Mouse (Mus musculus): Measurements from ENCODE around the gene Fggy. TPM values are rescaled to one million over a fixed set of nuclear protein-coding genes. Genes with fewer than 3 reads are reported as not detected.
A peak's percentile ranks its signal among the peaks of the same experiment; 100 is the strongest.

Fggy gene
- polyA plus RNA-seq, 1 experiment: 189 TPM

- DNase-seq: no peak
- WGBS: 80% methylated on average over 3 of the region's 3 CpGs
- no peaks in the 10 kb centered on the region for H3K4me1 ChIP-seq (ENCODE audit: control insufficient read depth, insufficient read depth, low read length)
- TF ChIP-seq POLR2A (IDR thresholded peaks at IDR 0.05; ENCODE audit: low read depth, low read length) (no peak), CTCF (conservative IDR thresholded peaks at IDR 0.05; ENCODE audit: insufficient read depth, insufficient read length, low read depth, low read length) (no peak)
- no peaks in the 10 kb centered on the region for H3K36me3 ChIP-seq (ENCODE audit: control insufficient read depth, insufficient read depth, low read length)
- H3K27ac ChIP-seq (ENCODE audit: insufficient read depth, low read depth, low read length): no peak overlapping the region
- no peaks in the 10 kb centered on the region for H3K27me3 ChIP-seq (replicated peaks; ENCODE audit: control insufficient read depth, insufficient read depth, low read length)
- H3K4me3 ChIP-seq (ENCODE audit: insufficient read depth, low read depth, low read length): no peak overlapping the region
Measured at GRCm38 (mm10) chr4:95571621-95572020, 14.3 kb downstream of the Fggy start.

GRCm38 (mm10) chr4:95573704-95574103 lies 16.4 kb downstream of the Fggy start:
- H3K4me3 ChIP-seq (ENCODE audit: insufficient read depth, low read depth, low read length): no peak overlapping the region
- H3K27ac ChIP-seq (ENCODE audit: insufficient read depth, low read depth, low read length): no peak overlapping the region

DNA sequence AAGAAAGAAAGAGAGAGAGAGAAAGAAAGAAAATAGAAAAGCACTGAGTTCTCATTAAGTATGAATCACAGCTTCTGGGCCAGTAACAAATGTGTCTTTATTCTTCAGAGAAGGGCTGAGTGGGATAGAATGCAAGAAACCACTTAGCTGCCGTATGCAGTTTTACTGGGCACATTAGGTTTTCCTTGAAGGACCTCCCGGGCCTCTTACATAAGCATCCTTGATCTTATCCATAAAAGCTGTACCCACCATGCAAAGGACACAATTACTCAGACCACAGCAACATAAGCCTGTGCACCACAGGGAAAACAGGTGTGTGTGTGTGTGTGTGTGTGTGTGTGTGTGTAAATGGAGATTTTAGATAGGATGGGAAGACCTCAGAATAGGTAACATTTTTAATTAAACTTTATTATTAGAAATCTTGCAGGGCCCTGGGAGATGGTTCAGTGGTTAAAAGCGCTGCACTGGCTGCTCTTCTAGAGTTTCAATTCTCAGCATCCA lies 18.2 kb downstream of the Fggy start:
- Histone ChIP-seq H3K27ac (ENCODE audit: insufficient read depth, low read depth, low read length) (no peak overlapping the region), H3K27me3 (replicated peaks; ENCODE audit: control insufficient read depth, insufficient read depth, low read length) (no peaks in the 10 kb centered on the region), H3K4me3 (ENCODE audit: insufficient read depth, low read depth, low read length) (no peak overlapping the region), H3K4me1 (ENCODE audit: control insufficient read depth, insufficient read depth, low read length) (no peaks in the 10 kb centered on the region; the same call in 1 of the 2 replicates), H3K36me3 (ENCODE audit: control insufficient read depth, insufficient read depth, low read length) (no peaks in the 10 kb centered on the region)
- no peak for DNase-seq
- WGBS: 79% methylated on average over 3 of the region's 3 CpGs
- TF ChIP-seq POLR2A (IDR thresholded peaks at IDR 0.05; ENCODE audit: low read depth, low read length): no peak
- no peak for TF ChIP-seq CTCF (conservative IDR thresholded peaks at IDR 0.05; ENCODE audit: insufficient read depth, insufficient read length, low read depth, low read length)

More at GRCm38 (mm10) chr4:95573704-95574103, 16.4 kb downstream of the Fggy start:
- Histone ChIP-seq H3K27me3 (replicated peaks; ENCODE audit: control insufficient read depth, insufficient read depth, low read length) (no peaks in the 10 kb centered on the region), H3K4me1 (ENCODE audit: control insufficient read depth, insufficient read depth, low read length) (no peaks in the 10 kb centered on the region; the same call in 1 of the 2 replicates), H3K36me3 (ENCODE audit: control insufficient read depth, insufficient read depth, low read length) (no peaks in the 10 kb centered on the region)
- no peak for DNase-seq
- TF ChIP-seq CTCF (conservative IDR thresholded peaks at IDR 0.05; ENCODE audit: insufficient read depth, insufficient read length, low read depth, low read length) (no peak), POLR2A (IDR thresholded peaks at IDR 0.05; ENCODE audit: low read depth, low read length) (no peak)

DNA sequence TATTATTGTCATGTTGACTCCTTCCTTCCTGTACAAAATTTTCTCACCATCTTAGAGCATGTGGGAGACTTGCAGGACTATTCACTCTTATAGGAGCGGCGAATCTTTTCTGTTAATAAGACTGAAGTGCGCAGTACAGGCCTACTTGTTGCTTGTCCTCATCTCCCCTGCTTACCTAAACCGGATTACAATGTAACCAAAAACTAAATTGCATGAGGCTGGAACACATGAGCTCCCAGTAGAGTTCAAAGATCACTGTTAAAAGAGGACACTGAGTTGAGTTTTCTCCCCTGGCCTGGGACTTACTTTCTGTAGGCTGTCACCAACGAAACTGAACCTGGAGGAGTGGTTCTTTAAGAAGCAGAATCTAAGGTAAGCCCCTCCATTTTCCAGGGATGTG lies 21.9 kb downstream of the Fggy start:
- peak; percentile 87 for DNase-seq
- Histone ChIP-seq H3K4me1 (ENCODE audit: control insufficient read depth, insufficient read depth, low read length) (peaks cover 6% of the 10 kb centered on the region; the same call in 1 of the 2 replicates), H3K27me3 (replicated peaks; ENCODE audit: control insufficient read depth, insufficient read depth, low read length) (no peaks in the 10 kb centered on the region), H3K4me3 (ENCODE audit: insufficient read depth, low read depth, low read length) (peak overlapping the region; percentile 64), H3K27ac (ENCODE audit: insufficient read depth, low read depth, low read length) (peak overlapping the region; percentile 96), H3K36me3 (ENCODE audit: control insufficient read depth, insufficient read depth, low read length) (no peaks in the 10 kb centered on the region)
- TF ChIP-seq CTCF (conservative IDR thresholded peaks at IDR 0.05; ENCODE audit: insufficient read depth, insufficient read length, low read depth, low read length) (no peak), POLR2A (IDR thresholded peaks at IDR 0.05; ENCODE audit: low read depth, low read length) (no peak)
- 59% methylated on average over 5 of the region's 5 CpGs for WGBS

DNA sequence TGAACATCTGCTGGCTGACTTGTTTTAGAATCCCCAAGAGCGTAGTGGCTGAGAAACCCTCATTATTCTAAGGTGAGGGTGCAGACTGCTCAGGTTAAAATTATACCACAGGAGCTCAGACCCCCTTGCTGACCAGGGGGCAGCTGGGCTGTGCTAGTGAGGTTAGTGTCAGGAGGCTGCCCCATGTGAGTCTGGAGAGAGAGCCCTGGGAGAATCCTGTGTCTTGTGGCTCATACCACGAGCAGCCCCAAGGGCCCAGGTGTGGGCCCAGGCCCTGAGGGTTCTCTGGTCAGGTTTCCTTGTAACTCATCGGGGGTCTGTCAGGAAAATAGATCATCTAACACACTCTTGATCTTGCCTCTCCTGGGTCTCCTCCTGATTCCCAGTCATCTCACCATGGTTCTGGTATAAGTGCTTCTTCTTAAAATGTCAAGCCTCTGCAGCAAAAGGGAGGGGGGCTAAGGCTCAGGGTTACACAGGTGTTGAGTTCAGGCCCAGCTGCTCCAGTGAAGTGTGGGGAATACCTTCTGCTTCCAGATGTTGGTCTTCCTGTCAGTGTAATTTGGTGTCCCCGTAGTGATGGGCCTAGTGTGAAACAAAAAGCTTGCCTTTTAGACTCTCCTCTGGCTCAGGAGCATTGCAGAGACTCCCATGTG lies 26.9 kb downstream of the Fggy start:
- no peak for DNase-seq
- Histone ChIP-seq H3K27me3 (replicated peaks; ENCODE audit: control insufficient read depth, insufficient read depth, low read length) (no peaks in the 10 kb centered on the region), H3K36me3 (ENCODE audit: control insufficient read depth, insufficient read depth, low read length) (no peaks in the 10 kb centered on the region), H3K27ac (ENCODE audit: insufficient read depth, low read depth, low read length) (no peak overlapping the region), H3K4me3 (ENCODE audit: insufficient read depth, low read depth, low read length) (no peak overlapping the region), H3K4me1 (ENCODE audit: control insufficient read depth, insufficient read depth, low read length) (peaks cover 6% of the 10 kb centered on the region; the same call in 1 of the 2 replicates)
- no peak for TF ChIP-seq POLR2A (IDR thresholded peaks at IDR 0.05; ENCODE audit: low read depth, low read length)
- no peak for TF ChIP-seq CTCF (conservative IDR thresholded peaks at IDR 0.05; ENCODE audit: insufficient read depth, insufficient read length, low read depth, low read length)
- 53% methylated on average over 4 of the region's 4 CpGs for WGBS

DNA sequence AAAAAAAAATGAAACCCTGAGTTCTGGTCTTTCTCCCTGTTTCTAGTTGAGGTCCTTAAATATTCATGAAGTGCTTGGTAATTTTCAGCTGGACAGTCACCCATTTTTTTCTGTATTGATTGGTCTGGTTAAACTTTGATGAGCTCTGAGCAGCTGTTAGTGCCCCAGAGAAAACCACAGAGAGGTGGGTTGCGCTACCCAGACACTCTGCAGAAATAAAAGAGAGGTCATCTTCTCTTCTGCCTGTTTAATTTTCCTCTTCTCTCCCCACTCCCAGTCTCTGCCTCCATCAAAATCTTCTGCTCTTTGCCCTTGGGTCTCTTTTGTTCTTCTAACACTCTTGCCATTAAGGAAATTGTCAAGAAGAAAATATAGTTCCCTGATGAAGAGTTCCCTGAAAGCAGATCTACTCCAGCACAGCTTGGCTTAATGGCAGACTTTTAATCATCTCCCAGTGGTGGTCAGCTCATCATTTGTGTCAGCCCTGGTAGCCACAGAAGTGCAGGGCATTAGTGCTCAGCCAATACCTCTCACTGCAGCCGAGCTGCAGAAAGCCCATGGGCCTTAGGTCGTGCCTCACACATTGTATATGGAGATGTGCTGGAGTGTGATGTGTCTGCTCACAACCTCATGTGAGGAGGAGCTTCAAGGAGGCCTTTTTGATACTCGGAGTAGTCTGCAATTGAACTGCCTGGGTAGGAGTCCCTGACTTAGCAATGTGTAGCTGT lies 29.1 kb downstream of the Fggy start:
- H3K27me3 ChIP-seq (replicated peaks; ENCODE audit: control insufficient read depth, insufficient read depth, low read length): no peaks in the 10 kb centered on the region
- no peaks in the 10 kb centered on the region for H3K36me3 ChIP-seq (ENCODE audit: control insufficient read depth, insufficient read depth, low read length)
- H3K4me3 ChIP-seq (ENCODE audit: insufficient read depth, low read depth, low read length): no peak overlapping the region
- H3K4me1 ChIP-seq (ENCODE audit: control insufficient read depth, insufficient read depth, low read length): peaks cover 10% of the 10 kb centered on the region; the same call in 1 of the 2 replicates
- no peak overlapping the region for H3K27ac ChIP-seq (ENCODE audit: insufficient read depth, low read depth, low read length)
- WGBS: 74% methylated on average over 4 of the region's 4 CpGs
- peak; percentile 30 for DNase-seq
- no peak for TF ChIP-seq POLR2A (IDR thresholded peaks at IDR 0.05; ENCODE audit: low read depth, low read length)
- TF ChIP-seq CTCF (conservative IDR thresholded peaks at IDR 0.05; ENCODE audit: insufficient read depth, insufficient read length, low read depth, low read length): no peak

DNA sequence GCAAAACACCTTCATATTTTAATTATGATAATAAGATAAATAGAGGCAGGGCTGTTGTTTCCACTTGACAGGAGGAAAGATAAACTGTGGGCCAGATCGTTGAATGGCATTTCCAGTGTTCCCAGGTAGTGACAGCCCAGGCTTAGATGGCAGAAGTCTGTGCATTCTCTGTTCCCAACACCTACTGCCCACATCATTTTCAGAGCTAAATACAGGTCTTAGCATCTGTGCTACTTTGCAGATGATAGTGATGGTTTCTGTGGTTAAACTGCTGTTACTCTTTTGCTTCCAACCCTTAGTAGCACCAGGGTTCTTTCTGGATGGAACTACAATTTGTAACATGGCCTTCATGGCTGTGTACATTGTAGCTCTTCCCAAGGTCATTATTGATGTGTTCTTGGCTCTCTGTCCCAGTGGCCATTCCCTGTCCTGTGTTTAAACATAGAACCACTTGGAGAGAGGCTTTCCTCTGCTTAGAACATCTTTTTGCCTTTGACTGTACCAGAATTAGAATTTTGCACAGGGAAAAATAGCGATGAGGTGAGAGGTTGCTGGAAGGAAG lies 31.5 kb downstream of the Fggy start:
- TF ChIP-seq POLR2A (IDR thresholded peaks at IDR 0.05; ENCODE audit: low read depth, low read length): no peak
- no peak for TF ChIP-seq CTCF (conservative IDR thresholded peaks at IDR 0.05; ENCODE audit: insufficient read depth, insufficient read length, low read depth, low read length)
- no peak for DNase-seq
- Histone ChIP-seq H3K36me3 (ENCODE audit: control insufficient read depth, insufficient read depth, low read length) (no peaks in the 10 kb centered on the region), H3K27ac (ENCODE audit: insufficient read depth, low read depth, low read length) (no peak overlapping the region), H3K27me3 (replicated peaks; ENCODE audit: control insufficient read depth, insufficient read depth, low read length) (no peaks in the 10 kb centered on the region), H3K4me3 (ENCODE audit: insufficient read depth, low read depth, low read length) (no peak overlapping the region), H3K4me1 (ENCODE audit: control insufficient read depth, insufficient read depth, low read length) (peaks cover 4% of the 10 kb centered on the region; the same call in 1 of the 2 replicates)
- WGBS: 84% methylated on average over 2 of the region's 2 CpGs

All from kidney, adult 2 months (tissue).